Mouse (Mus musculus) kidney, adult 10 weeks (tissue): ENCODE measurements around the gene Gck. TPM values are rescaled to one million over a fixed set of nuclear protein-coding genes. Genes with fewer than 3 reads are reported as not detected.

Experiments
- polyA plus RNA-seq: library from polyadenylated mRNA; stranded (reverse); fragments of 350-450 nt; fragmentation: Illumina TruSeq; extraction: RNeasy Lipid Tissue Mini Kit (QIAGEN cat#74804); gene quantifications from one replicate; pipeline ENCODE4 v1.2.3, GENCODE M21; 2014; ENCODE audit warnings: low read depth, low replicate concordance

Gene Gck
- not detected for polyA plus RNA-seq

GRCm38 (mm10) chr11:5949586-5950352 is at the start of gene Gck:
TSS of gene Gck (minus strand) at chr11:5950081.

GRCm38 (mm10) chr11:5955546-5956276 is 5.8 kb upstream of the Gck start, which contains the start of gene Ykt6:
TSS of gene Ykt6 (plus strand) at chr11:5955693.

GRCm38 (mm10) chr11:5898531-5898930 is 51.4 kb downstream of the Gck start, which contains the start of gene Myl7:
TSS of gene Myl7 (minus strand) at chr11:5898782.

GRCm38 (mm10) chr11:5877921-5878526 is 71.9 kb downstream of the Gck start, which contains the start of gene Pold2:
TSS of gene Pold2 (minus strand) at chr11:5878292.

GRCm38 (mm10) chr11:5861678-5862393 is 88.0 kb downstream of the Gck start, which contains the start of gene Aebp1:
TSS of gene Aebp1 (plus strand) at chr11:5861947.

Other genes starting within 250 kb of the Gck start
- 12.9 TPM for gene Mrps24, start 234.4 kb downstream of the Gck start, polyA plus RNA-seq
- 6.6 TPM for gene Urgcp, start 187.7 kb downstream of the Gck start, polyA plus RNA-seq
- 3.7 TPM for gene Dbnl, start 161.6 kb downstream of the Gck start, polyA plus RNA-seq
- 1.0 TPM for gene Pgam2, start 146.3 kb downstream of the Gck start, polyA plus RNA-seq
- 0.61 TPM for gene Polm, start 112.1 kb downstream of the Gck start, polyA plus RNA-seq
- 2.9 TPM for gene Aebp1, start 88.1 kb downstream of the Gck start, polyA plus RNA-seq
- not detected for gene Pold2, start 71.8 kb downstream of the Gck start, polyA plus RNA-seq
- gene Myl7, start 51.3 kb downstream of the Gck start, polyA plus RNA-seq: not detected
- 36.6 TPM for gene Ykt6, start 5.6 kb upstream of the Gck start, polyA plus RNA-seq
- 0.24 TPM for gene Camk2b, start 116.3 kb upstream of the Gck start, polyA plus RNA-seq
- not detected for gene A730071L15Rik, start 249.9 kb upstream of the Gck start, polyA plus RNA-seq